In the genomic region with DNA sequence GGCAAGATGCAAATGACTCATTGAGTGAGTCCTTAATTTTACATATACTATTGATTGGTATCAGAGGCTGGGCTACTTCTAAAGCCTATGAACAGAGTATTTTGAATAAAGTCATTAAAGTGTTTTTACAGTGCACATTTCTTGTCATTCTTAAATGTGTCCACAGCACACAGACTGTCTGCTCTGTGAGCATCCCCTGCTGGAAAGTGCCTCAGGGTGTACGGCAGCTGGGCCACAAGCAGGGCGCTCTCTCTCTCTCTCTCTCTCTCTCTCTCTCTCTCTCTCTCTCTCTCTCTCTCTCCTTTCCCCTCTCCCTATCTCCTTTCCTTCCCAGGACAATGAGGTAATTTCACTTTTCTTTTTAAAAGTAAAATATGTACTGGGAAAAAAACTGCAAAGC, we compare ENCODE assay signal across 26 mouse cellular contexts.
"Had no signal": no experiment of that assay in that cellular context is flagged by ENCODE, and none has a peak within 500 bp of the region (broad histone marks: within the 10 kb centered on the region; RNA-seq: fewer than 3 reads in every experiment).

No protein-coding gene starts in this region.

- H3K36me3 ChIP-seq: heart, embryonic 13.5 days; heart, embryonic 15.5 days; hindbrain, embryonic 13.5 days; hindbrain, embryonic 15.5 days; kidney, embryonic 15.5 days; limb, embryonic 10.5 days; limb, embryonic 12.5 days had no signal

- H3K4me3 ChIP-seq: heart, adult 2 months; heart, embryonic 13.5 days; heart, embryonic 15.5 days; hindbrain, embryonic 13.5 days; hindbrain, embryonic 15.5 days; kidney, embryonic 15.5 days; left cerebral cortex, adult 2 months; limb, embryonic 10.5 days; limb, embryonic 12.5 days had no signal

- H3K27me3 ChIP-seq: heart, embryonic 13.5 days; heart, embryonic 15.5 days; hindbrain, embryonic 13.5 days; hindbrain, embryonic 15.5 days; kidney, embryonic 15.5 days; limb, embryonic 12.5 days had no signal

- DNase-seq: forebrain, postnatal 0 days; gastrocnemius, postnatal 14 days; gastrocnemius, postnatal 36 days; heart, adult 11 months; heart, adult 2 months; heart, postnatal 14 days; heart, postnatal 36 days; kidney, adult 11 months; kidney, adult 2 months; kidney, adult 9 months; kidney, postnatal 14 days; kidney, postnatal 36 days; layer of hippocampus, adult 9-11 months; liver had no signal

- H3K27ac ChIP-seq: heart, adult 2 months; heart, embryonic 13.5 days; heart, embryonic 15.5 days; hindbrain, embryonic 13.5 days; hindbrain, embryonic 15.5 days; hindbrain, postnatal 0 days; kidney, embryonic 15.5 days; kidney, postnatal 0 days; left cerebral cortex, adult 2 months; limb, embryonic 10.5 days; limb, embryonic 12.5 days had no signal

- ATAC-seq: forebrain, postnatal 0 days; hindbrain, postnatal 0 days; intestine, embryonic 16.5 days had no signal

- H3K9me3 ChIP-seq: heart, embryonic 13.5 days; heart, embryonic 15.5 days; hindbrain, embryonic 13.5 days; hindbrain, embryonic 15.5 days; kidney, embryonic 15.5 days; limb, embryonic 10.5 days; limb, embryonic 12.5 days had no signal

- H3K4me1 ChIP-seq: heart, embryonic 15.5 days; hindbrain, embryonic 13.5 days; hindbrain, embryonic 15.5 days had no signal

- H3K9ac ChIP-seq: forebrain, postnatal 0 days; heart, embryonic 13.5 days; heart, embryonic 15.5 days; hindbrain, embryonic 13.5 days; hindbrain, embryonic 15.5 days; kidney, embryonic 15.5 days; limb, embryonic 12.5 days had no signal

- H3K4me2 ChIP-seq: heart, embryonic 11.5 days; heart, embryonic 13.5 days; heart, embryonic 15.5 days; hindbrain, embryonic 13.5 days; hindbrain, embryonic 15.5 days; kidney, embryonic 15.5 days; limb, embryonic 12.5 days had no signal
